Mouse (Mus musculus): ENCODE measurements around the gene Zfp763. TPM values are rescaled to one million over a fixed set of nuclear protein-coding genes. Genes with fewer than 3 reads are reported as not detected.
A peak's percentile ranks its signal among the peaks of the same experiment; 100 is the strongest.

Gene Zfp763
- polyA plus RNA-seq, 1 experiment = 0.26 TPM

GRCm38 (mm10) chr17:32998492-32998891 is 34.7 kb downstream of the Zfp763 start:
- DNase-seq (ENCODE audit: low read depth in 1 of 2, low spot score in 2 of 2) = no peak
- H3K4me1 ChIP-seq (ENCODE audit: control insufficient read depth, insufficient read depth, insufficient read length) = peaks cover 5% of the 10 kb centered on the region; the same call in 1 of the 2 replicates
- TF ChIP-seq POLR2A (IDR thresholded peaks at IDR 0.05; ENCODE audit: low read depth, low read length) (no peak), CTCF (IDR thresholded peaks at IDR 0.05; ENCODE audit: extremely low read depth, insufficient read depth, insufficient read length, insufficient replicate concordance) (no peak)
- 88% methylated on average over 2 of the region's 2 CpGs for WGBS
- H3K4me3 ChIP-seq (ENCODE audit: extremely low read depth, insufficient read depth, insufficient read length) = no peak overlapping the region
- H3K27me3 ChIP-seq (ENCODE audit: control insufficient read depth, insufficient read depth, low read length) = no peaks in the 10 kb centered on the region
- peaks cover 22% of the 10 kb centered on the region for H3K36me3 ChIP-seq (ENCODE audit: control insufficient read depth, insufficient read depth, low read length)
- no peak overlapping the region for H3K27ac ChIP-seq (ENCODE audit: insufficient read depth, low read length)

GRCm38 (mm10) chr17:32992699-32993474 is 40.3 kb downstream of the Zfp763 start, which contains the start of gene Zfp952:
TSS of gene Zfp952 (plus strand) at chr17:32993129.
- H3K27me3 ChIP-seq (ENCODE audit: control insufficient read depth, insufficient read depth, low read length) = no peaks in the 10 kb centered on the region
- H3K27ac ChIP-seq (ENCODE audit: insufficient read depth, low read length) = peak within 1 kb of the TSS; percentile 83
- H3K4me3 ChIP-seq (ENCODE audit: extremely low read depth, insufficient read depth, insufficient read length) = peak within 1 kb of the TSS; percentile 89
- peak; percentile 50 for TF ChIP-seq POLR2A (IDR thresholded peaks at IDR 0.05; ENCODE audit: low read depth, low read length)
- no peak for TF ChIP-seq CTCF (IDR thresholded peaks at IDR 0.05; ENCODE audit: extremely low read depth, insufficient read depth, insufficient read length, insufficient replicate concordance)
- H3K36me3 ChIP-seq (ENCODE audit: control insufficient read depth, insufficient read depth, low read length) = peaks cover 5% of the 10 kb centered on the region; the same call in 1 of the 2 replicates
- DNase-seq (ENCODE audit: low read depth in 1 of 2, low spot score in 2 of 2) = peak; percentile 83 to 84
- WGBS = 2% methylated on average over 21 of the region's 21 CpGs
- H3K4me1 ChIP-seq (ENCODE audit: control insufficient read depth, insufficient read depth, insufficient read length) = peaks cover 5% of the 10 kb centered on the region; the same call in 1 of the 2 replicates

DNA sequence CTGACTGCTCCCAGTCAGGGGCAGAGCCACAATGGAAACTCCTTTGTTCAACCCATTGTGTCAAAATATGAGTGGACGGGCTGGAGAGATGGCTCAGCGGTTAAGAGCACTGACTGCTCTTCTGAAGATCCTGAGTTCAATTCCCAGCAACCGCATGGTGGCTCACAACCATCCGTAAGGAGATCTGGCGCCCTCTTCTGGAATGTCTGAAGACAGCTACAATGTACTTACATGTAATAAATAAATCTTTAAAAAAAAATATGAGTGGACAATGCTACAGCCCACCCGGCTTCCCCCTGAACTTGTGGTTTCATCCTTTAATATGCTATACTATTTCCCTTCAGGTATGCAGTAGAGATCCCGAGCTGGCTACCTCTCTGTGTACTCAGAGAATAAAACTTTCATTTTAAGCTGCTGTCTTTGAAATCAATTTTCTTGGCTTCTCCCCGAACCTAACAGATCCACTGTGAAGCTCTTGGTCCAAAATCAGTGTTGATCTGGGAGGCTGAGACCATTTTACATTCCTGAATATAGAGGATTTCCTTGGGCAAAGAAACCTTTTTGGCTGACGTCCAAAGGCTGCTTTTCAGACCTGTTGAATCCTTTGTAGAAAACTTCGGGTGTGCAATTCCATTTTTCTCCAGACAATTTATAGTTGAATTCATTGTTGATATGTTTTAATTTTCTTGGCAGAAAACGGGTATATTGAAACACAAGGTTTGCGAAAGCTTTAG is 41.1 kb downstream of the Zfp763 start:
- Histone ChIP-seq H3K4me1 (ENCODE audit: control insufficient read depth, insufficient read depth, insufficient read length) (peaks cover 5% of the 10 kb centered on the region; the same call in 1 of the 2 replicates), H3K36me3 (ENCODE audit: control insufficient read depth, insufficient read depth, low read length) (peaks cover 5% of the 10 kb centered on the region; the same call in 1 of the 2 replicates), H3K4me3 (ENCODE audit: extremely low read depth, insufficient read depth, insufficient read length) (no peak overlapping the region), H3K27me3 (ENCODE audit: control insufficient read depth, insufficient read depth, low read length) (no peaks in the 10 kb centered on the region), H3K27ac (ENCODE audit: insufficient read depth, low read length) (no peak overlapping the region)
- WGBS = 65% methylated on average over 12 of the region's 12 CpGs
- peak; percentile 3 to 6 for DNase-seq (ENCODE audit: low read depth in 1 of 2, low spot score in 2 of 2)
- TF ChIP-seq CTCF (IDR thresholded peaks at IDR 0.05; ENCODE audit: extremely low read depth, insufficient read depth, insufficient read length, insufficient replicate concordance) = no peak
- TF ChIP-seq POLR2A (IDR thresholded peaks at IDR 0.05; ENCODE audit: low read depth, low read length) = no peak

- no peak for DNase-seq (ENCODE audit: low read depth in 1 of 2, low spot score in 2 of 2)
- WGBS = 76% methylated on average over 4 of the region's 4 CpGs
- no peaks in the 10 kb centered on the region; the same call in 1 of the 2 replicates for H3K36me3 ChIP-seq (ENCODE audit: control insufficient read depth, insufficient read depth, low read length)
- TF ChIP-seq CTCF (IDR thresholded peaks at IDR 0.05; ENCODE audit: extremely low read depth, insufficient read depth, insufficient read length, insufficient replicate concordance) (no peak), POLR2A (IDR thresholded peaks at IDR 0.05; ENCODE audit: low read depth, low read length) (no peak)
- H3K27me3 ChIP-seq (ENCODE audit: control insufficient read depth, insufficient read depth, low read length) = no peaks in the 10 kb centered on the region
- no peak overlapping the region for H3K4me3 ChIP-seq (ENCODE audit: extremely low read depth, insufficient read depth, insufficient read length)
- no peaks in the 10 kb centered on the region for H3K4me1 ChIP-seq (ENCODE audit: control insufficient read depth, insufficient read depth, insufficient read length)
- no peak overlapping the region for H3K27ac ChIP-seq (ENCODE audit: insufficient read depth, low read length)
These were observed 46.9 kb downstream of the Zfp763 start for GRCm38 (mm10) chr17:32986301-32986700.

- no peak overlapping the region for H3K27ac ChIP-seq (ENCODE audit: insufficient read depth, low read length)
- TF ChIP-seq POLR2A (IDR thresholded peaks at IDR 0.05; ENCODE audit: low read depth, low read length) (no peak), CTCF (IDR thresholded peaks at IDR 0.05; ENCODE audit: extremely low read depth, insufficient read depth, insufficient read length, insufficient replicate concordance) (no peak)
- no peak overlapping the region for H3K4me3 ChIP-seq (ENCODE audit: extremely low read depth, insufficient read depth, insufficient read length)
- 96% methylated on average over 4 of the region's 4 CpGs for WGBS
- DNase-seq (ENCODE audit: low read depth in 1 of 2, low spot score in 2 of 2) = no peak
- no peaks in the 10 kb centered on the region for H3K4me1 ChIP-seq (ENCODE audit: control insufficient read depth, insufficient read depth, insufficient read length)
- H3K36me3 ChIP-seq (ENCODE audit: control insufficient read depth, insufficient read depth, low read length) = peaks cover 18% of the 10 kb centered on the region
- H3K27me3 ChIP-seq (ENCODE audit: control insufficient read depth, insufficient read depth, low read length) = no peaks in the 10 kb centered on the region
These were observed 51.8 kb downstream of the Zfp763 start for GRCm38 (mm10) chr17:32981361-32981760.

Other genes with a start within 250 kb of the Zfp763 start
- gene Zfp871, start 245.1 kb downstream of the Zfp763 start, polyA plus RNA-seq (2012; rRNA removed) = 9.6 and 10.1 TPM in 2 replicates
- gene Zfp811, start 223.5 kb downstream of the Zfp763 start, polyA plus RNA-seq (2012; rRNA removed) = 0.04 TPM in 1 of 2 replicates, not detected in the other
- gene Zfp799, start 203.1 kb downstream of the Zfp763 start, polyA plus RNA-seq (2012; rRNA removed) = 1.2 and 3.4 TPM in 2 replicates
- 0.53 and 0.62 TPM in 2 replicates for gene Zfp870, start 141.8 kb downstream of the Zfp763 start, polyA plus RNA-seq (2012; rRNA removed)
- 0.26 and 0.32 TPM in 2 replicates for gene Cyp4f14, start 116.1 kb downstream of the Zfp763 start, polyA plus RNA-seq (2012; rRNA removed)
- gene Cyp4f13, start 86.0 kb downstream of the Zfp763 start, polyA plus RNA-seq (2012; rRNA removed) = 35.7 and 42.7 TPM in 2 replicates
- gene Zfp472, start 67.6 kb downstream of the Zfp763 start, polyA plus RNA-seq (2012; rRNA removed) = 0.54 and 0.81 TPM in 2 replicates
- 2.9 TPM in 2 replicates for gene Zfp952, start 40.3 kb downstream of the Zfp763 start, polyA plus RNA-seq (2012; rRNA removed)
- gene 4921501E09Rik, start 34.7 kb upstream of the Zfp763 start, polyA plus RNA-seq (2012; rRNA removed) = not detected in 2 replicates
- 0.48 and 0.69 TPM in 2 replicates for gene Zfp563, start 55.9 kb upstream of the Zfp763 start, polyA plus RNA-seq (2012; rRNA removed)
- gene Morc2b, start 106.3 kb upstream of the Zfp763 start, polyA plus RNA-seq (2012; rRNA removed) = not detected in 2 replicates
- gene Olfr55, start 135.0 kb upstream of the Zfp763 start, polyA plus RNA-seq (2012; rRNA removed) = not detected in 2 replicates
- not detected in 2 replicates for gene Olfr239, start 157.9 kb upstream of the Zfp763 start, polyA plus RNA-seq (2012; rRNA removed)
- gene Olfr1564, start 188.3 kb upstream of the Zfp763 start, polyA plus RNA-seq (2012; rRNA removed) = not detected in 2 replicates
- gene Zfp955a, start 221.7 kb upstream of the Zfp763 start, polyA plus RNA-seq (2012; rRNA removed) = 0.38 and 0.44 TPM in 2 replicates
- gene Olfr63, start 231.3 kb upstream of the Zfp763 start, polyA plus RNA-seq (2012; rRNA removed) = not detected in 2 replicates

Measured in spleen, adult 2 months (tissue).